Comparison of ENCODE assay signal across 8 mouse cellular contexts in the genomic region with DNA sequence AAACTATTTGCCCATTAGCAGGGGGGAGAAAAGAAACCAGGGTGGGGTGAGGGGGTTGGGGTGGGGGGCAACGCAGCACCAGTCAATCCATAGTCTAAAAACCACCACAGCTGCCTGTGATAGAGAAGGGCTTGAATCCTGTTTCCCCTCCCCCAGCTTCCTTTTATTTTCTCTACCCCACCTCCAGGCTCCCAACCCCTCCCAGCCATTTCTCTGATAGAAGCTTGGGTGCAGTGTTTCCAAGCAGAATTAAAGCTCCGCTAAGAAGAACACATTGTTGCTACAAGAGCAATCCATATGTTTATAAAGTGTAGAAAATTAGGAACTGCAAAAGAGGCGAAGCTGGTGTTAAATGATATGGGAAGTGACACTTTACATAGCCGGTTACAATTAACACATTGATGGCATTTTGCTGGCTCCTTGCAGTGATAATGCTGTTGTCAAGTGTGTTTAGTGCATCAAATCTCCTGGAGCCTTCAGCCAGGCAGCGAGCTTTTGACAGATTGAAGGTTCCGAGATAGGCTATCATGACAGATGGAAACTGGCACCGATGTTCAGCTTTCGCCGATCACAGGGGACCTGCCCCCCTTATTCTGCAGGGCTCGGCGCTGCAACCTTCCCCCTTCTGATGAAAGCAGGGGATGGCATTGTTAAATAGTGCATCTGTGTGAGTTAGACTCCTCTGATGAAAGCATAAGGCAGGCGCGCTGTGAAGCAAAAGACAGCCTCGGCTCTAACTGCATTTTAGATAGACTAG.
A peak's percentile ranks its signal among the peaks of the same experiment; 100 is the strongest.
DNase-seq lines count a peak whose midpoint lies in the region; ATAC-seq lines count a peak whose summit lies in the region.

No protein-coding gene starts in this region.

- WGBS in heart, embryonic 13.5 days = under 1% methylated on average over 14 of the region's 14 CpGs
- WGBS in forebrain, embryonic 12.5 days = under 1% methylated on average over 14 of the region's 14 CpGs

- H3K27me3 ChIP-seq in heart, embryonic 13.5 days (replicated peaks) = peaks cover 20% of the 10 kb centered on the region
- peaks cover 15% of the 10 kb centered on the region for H3K27me3 ChIP-seq in forebrain, embryonic 12.5 days

- DNase-seq in heart, adult 8-10 months (ENCODE audit: low spot score) = no peak
- DNase-seq in Muller cell, postnatal 12 days (ENCODE audit: inconsistent ontology term) = peak; percentile 27
- DNase-seq in mesoderm, embryonic 11.5 days (ENCODE audit: low read depth, low spot score) = peak; percentile 33
- DNase-seq in urinary bladder, adult 2 months (ENCODE audit: low spot score) = no peak
- no peak for DNase-seq in spleen, postnatal 36 days (ENCODE audit: low spot score in 2 of 2)
- DNase-seq in gastrocnemius, postnatal 14 days = no peak

- H3K27ac ChIP-seq in heart, embryonic 13.5 days (replicated peaks) = no peak overlapping the region
- H3K27ac ChIP-seq in forebrain, embryonic 12.5 days = peak overlapping the region; percentile 77

- peak overlapping the region; percentile 48 for H3K4me3 ChIP-seq in heart, embryonic 13.5 days
- peak overlapping the region; percentile 31 for H3K4me3 ChIP-seq in forebrain, embryonic 12.5 days (replicated peaks)

- peak overlapping the region; percentile 69 for H3K9ac ChIP-seq in heart, embryonic 13.5 days
- H3K9ac ChIP-seq in forebrain, embryonic 12.5 days = peak overlapping the region; percentile 44

- intact Hi-C loops in gastrocnemius, postnatal 14 days (cut with DNase I; ENCODE audit: low total_unique reads) = no loop called here

- H3K9me3 ChIP-seq in heart, embryonic 13.5 days = no peaks in the 10 kb centered on the region
- no peaks in the 10 kb centered on the region for H3K9me3 ChIP-seq in forebrain, embryonic 12.5 days

- ATAC-seq in heart, embryonic 13.5 days (ENCODE audit: extremely low read depth, insufficient number of reproducible peaks, low FRiP score, low TSS enrichment) = no peak
- peak; percentile 81 for ATAC-seq in forebrain, embryonic 12.5 days (ENCODE audit: low FRiP score)

- no peaks in the 10 kb centered on the region for H3K36me3 ChIP-seq in heart, embryonic 13.5 days
- H3K36me3 ChIP-seq in forebrain, embryonic 12.5 days (replicated peaks) = no peaks in the 10 kb centered on the region

- peaks cover 21% of the 10 kb centered on the region for H3K4me1 ChIP-seq in heart, embryonic 13.5 days
- H3K4me1 ChIP-seq in forebrain, embryonic 12.5 days = peaks cover 34% of the 10 kb centered on the region

- H3K4me2 ChIP-seq in heart, embryonic 13.5 days = peak overlapping the region; percentile 82
- H3K4me2 ChIP-seq in forebrain, embryonic 12.5 days = peak overlapping the region; percentile 60

Comparison
In these comparisons a context has a peak if more than half of its experiments do, and no peak if none do; other contexts are left out.
1. DNase-seq: peak in Muller cell, postnatal 12 days (single experiment) and mesoderm, embryonic 11.5 days (single experiment); none in heart, adult 8-10 months (single experiment), urinary bladder, adult 2 months (single experiment), spleen, postnatal 36 days (0 of 2) and gastrocnemius, postnatal 14 days (single experiment).